Comparison of ENCODE assay signal across 1 mouse cellular context in genomic region chr10:81379809-81380378, GRCm38 (mm10).
TF ChIP-seq lines count a peak whose summit lies in the region.

No protein-coding gene starts in this region.

TF ChIP-seq in MEL, 35 proteins besides CTCF, POLR2A, EP300 and RAD21 (continued from another document):
- 0 out of 2 replicates have a peak, but pooled peaks have one; percentile 23 for TF ChIP-seq MAZ (IDR thresholded peaks at IDR 0.05; ENCODE audit: low read depth, low read length)
- peak; percentile 36; the same call in 1 of the 2 replicates for TF ChIP-seq ETS1 (IDR thresholded peaks at IDR 0.05; ENCODE audit: low read depth, low read length)
- peak; percentile 43 for TF ChIP-seq SIN3A (IDR thresholded peaks at IDR 0.05; ENCODE audit: low read length)
- TF ChIP-seq MYB (IDR thresholded peaks at IDR 0.05; ENCODE audit: low read depth, low read length), result peak; percentile 19; the same call in 1 of the 2 replicates
- peak; percentile 19; the same call in 1 of the 2 replicates for TF ChIP-seq HCFC1 (IDR thresholded peaks at IDR 0.05; ENCODE audit: low read depth, low read length)
- TF ChIP-seq MXI1 (IDR thresholded peaks at IDR 0.05; ENCODE audit: low read depth, low read length), result no peak; the same call in 1 of the 2 replicates
TF ChIP-seq in MEL: peak in this region for 5.
